Mouse (Mus musculus) lung, postnatal 0 days (tissue): Measurements from ENCODE around the gene Grid2ip.

Source experiments
- CTCF ChIP-seq: IDR thresholded peaks from 2 replicates; pipeline ENCODE4 v1.5.1; 2016; ENCODE audit warnings: antibody characterized with exemption, mild to moderate bottlenecking
- EP300 ChIP-seq: IDR thresholded peaks from 2 replicates; pipeline ENCODE4 v1.6.1; 2016; ENCODE audit warnings: antibody characterized with exemption, mild to moderate bottlenecking, control low read depth

DNA sequence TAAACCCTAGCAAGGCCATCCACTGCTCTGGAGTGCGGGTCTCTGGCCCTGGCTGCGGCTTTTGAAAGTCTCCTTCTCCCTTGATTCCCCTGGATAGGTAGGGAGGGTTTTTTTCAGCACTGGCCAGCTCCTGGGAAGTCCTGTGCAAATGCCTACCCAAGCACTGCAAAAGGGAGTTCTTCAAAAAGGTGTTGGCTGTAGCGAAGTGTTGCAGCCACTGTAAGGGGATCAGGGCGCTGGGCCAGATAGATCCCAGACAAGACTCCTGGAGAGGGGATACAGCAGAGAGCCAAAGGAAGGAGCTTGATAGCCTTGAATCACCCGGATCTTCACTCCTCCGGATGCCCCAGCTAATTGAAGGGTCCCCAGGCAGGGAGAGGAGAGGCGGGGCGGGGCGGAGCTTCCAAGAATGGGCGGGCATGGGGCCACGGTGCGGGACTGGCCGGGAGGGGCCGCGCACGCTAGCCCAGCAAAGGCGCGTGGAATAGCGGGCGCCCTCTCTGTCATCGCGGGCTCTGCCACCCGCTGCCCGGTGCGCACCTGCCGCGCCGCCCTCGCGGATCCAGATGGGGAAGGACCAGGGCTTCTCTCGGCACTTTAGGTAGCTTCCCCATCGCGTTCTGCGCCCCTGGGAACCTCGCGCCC, 12.6 kb downstream of the Grid2ip start:
- TF ChIP-seq EP300 (no peak), CTCF (no peak)
